Comparison of ENCODE assay signal across 8 mouse cellular contexts in the genomic region with DNA sequence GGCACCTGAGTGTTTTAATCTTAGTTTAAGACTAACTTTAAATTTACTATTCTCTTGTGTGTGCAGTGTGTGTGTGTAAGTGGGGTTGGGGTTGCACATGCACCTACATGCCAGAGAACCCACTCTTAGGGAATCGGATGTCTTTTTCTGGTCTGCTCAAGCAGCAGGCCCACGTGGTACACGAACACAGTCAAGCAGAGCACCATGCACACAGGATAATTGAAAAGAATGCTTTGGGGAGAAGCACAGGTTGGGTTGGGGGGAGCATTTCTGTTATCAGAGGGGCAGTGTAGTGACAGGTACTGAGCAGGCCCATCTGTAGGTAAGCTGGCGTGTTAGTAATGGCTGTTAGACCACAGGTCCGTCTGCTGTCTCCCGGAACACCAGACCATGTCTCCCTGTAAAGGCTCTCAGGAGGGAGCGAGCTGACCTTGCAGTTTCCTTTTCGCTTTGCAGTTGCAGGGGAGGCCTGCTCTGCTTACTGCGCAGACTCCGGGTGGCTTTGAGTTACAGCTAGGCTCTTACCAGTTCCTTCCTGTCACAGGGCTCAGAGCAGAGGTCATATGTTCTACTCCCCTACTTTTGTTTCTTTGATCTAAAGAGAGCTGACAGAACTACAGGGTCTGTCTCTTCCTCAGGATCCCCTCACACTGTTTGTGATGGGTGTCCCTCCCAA. TPM values are rescaled to one million over a fixed set of nuclear protein-coding genes. Genes with fewer than 3 reads are reported as not detected.
DNase-seq lines count a peak whose midpoint lies in the region; ATAC-seq and TF ChIP-seq lines count a peak whose summit lies in the region.

No protein-coding gene starts in this region.

- H3K27me3 ChIP-seq in limb, embryonic 12.5 days = no peaks in the 10 kb centered on the region
- H3K27me3 ChIP-seq in limb, embryonic 10.5 days (ENCODE audit: low read depth, poor library complexity, severe bottlenecking) = no peaks in the 10 kb centered on the region
- H3K27me3 ChIP-seq in liver, embryonic 14.5 days (ENCODE audit: control insufficient read depth, insufficient read depth, low read length) = no peaks in the 10 kb centered on the region

- no peak for TF ChIP-seq CTCF in liver, embryonic 14.5 days (IDR thresholded peaks at IDR 0.05; ENCODE audit: low read depth)

- 0 out of 2 replicates have a peak overlapping the region, but pooled peaks have one; percentile 18 for H3K9ac ChIP-seq in limb, embryonic 12.5 days (replicated peaks)
- no peak overlapping the region for H3K9ac ChIP-seq in liver, embryonic 14.5 days (replicated peaks)

- no peak for TF ChIP-seq EP300 in liver, embryonic 14.5 days (IDR thresholded peaks at IDR 0.05; ENCODE audit: low read depth)

- H3K9me3 ChIP-seq in limb, embryonic 12.5 days = no peaks in the 10 kb centered on the region
- H3K9me3 ChIP-seq in limb, embryonic 10.5 days (replicated peaks) = no peaks in the 10 kb centered on the region
- no peaks in the 10 kb centered on the region for H3K9me3 ChIP-seq in liver, embryonic 14.5 days (ENCODE audit: control insufficient read depth, low read length)

- no peak overlapping the region for H3K4me2 ChIP-seq in limb, embryonic 12.5 days
- no peak overlapping the region for H3K4me2 ChIP-seq in liver, embryonic 14.5 days (ENCODE audit: low read depth)

- no peak for ATAC-seq in limb, embryonic 12.5 days (ENCODE audit: insufficient number of reproducible peaks, insufficient read depth, low FRiP score, low TSS enrichment, low read depth)
- peak; percentile 96 for ATAC-seq in hematopoietic stem cell, adult 5-6 weeks (replicated peaks in 1 of 2; ENCODE audit: insufficient read depth in 1 of 2, low FRiP score in 2 of 2, low TSS enrichment in 1 of 2, low read depth in 1 of 2, poor library complexity in 2 of 2, severe bottlenecking in 2 of 2)
- ATAC-seq in liver, embryonic 14.5 days (ENCODE audit: insufficient read depth) = 0 out of 2 replicates have a peak, but pooled peaks have one; percentile 37

- peaks cover 26% of the 10 kb centered on the region; the same call in 1 of the 2 replicates for H3K36me3 ChIP-seq in limb, embryonic 12.5 days
- H3K36me3 ChIP-seq in limb, embryonic 10.5 days = peaks cover 26% of the 10 kb centered on the region; the same call in 1 of the 2 replicates
- no peaks in the 10 kb centered on the region for H3K36me3 ChIP-seq in liver, embryonic 14.5 days (replicated peaks; ENCODE audit: control insufficient read depth, insufficient read depth, low read depth)

- peaks cover 12% of the 10 kb centered on the region for H3K4me1 ChIP-seq in limb, embryonic 12.5 days (replicated peaks)
- H3K4me1 ChIP-seq in limb, embryonic 10.5 days = peaks cover 16% of the 10 kb centered on the region
- peaks cover 0 to 9% of the 10 kb centered on the region in 2 experiments; a peak in 3 of 4 replicates for H3K4me1 ChIP-seq in liver, embryonic 14.5 days (replicated peaks; ENCODE audit: control insufficient read depth in 2 of 2, insufficient read depth in 2 of 2, low read length in 1 of 2)

- WGBS in limb, embryonic 12.5 days = 64% methylated on average over 10 of the region's 10 CpGs
- WGBS in limb, embryonic 10.5 days = 79% methylated on average over 10 of the region's 10 CpGs
- 51% methylated on average over 10 of the region's 10 CpGs for WGBS in liver, embryonic 14.5 days (ENCODE audit: insufficient replicate concordance)

- no peak for DNase-seq in limb, embryonic 10.5 days (ENCODE audit: low spot score)
- peak; percentile 56 for DNase-seq in brain, adult 2 months (ENCODE audit: low read depth, low spot score)
- DNase-seq in liver, embryonic 14.5 days (ENCODE audit: low read depth in 3 of 3, low spot score in 3 of 3) = peak in 1 of 3 experiments; percentile 14
- DNase-seq in spleen, adult 12 weeks (ENCODE audit: low spot score) = peak; percentile 54
- DNase-seq in urinary bladder, postnatal 14 days (ENCODE audit: low spot score) = no peak
- DNase-seq in testis, postnatal 14 days (ENCODE audit: low spot score) = no peak

- H3K27ac ChIP-seq in limb, embryonic 12.5 days = peak overlapping the region; percentile 35; the same call in 1 of the 2 replicates
- no peak overlapping the region for H3K27ac ChIP-seq in limb, embryonic 10.5 days
- H3K27ac ChIP-seq in liver, embryonic 14.5 days = no peak overlapping the region

- H3K4me3 ChIP-seq in limb, embryonic 12.5 days (replicated peaks) = no peak overlapping the region
- H3K4me3 ChIP-seq in limb, embryonic 10.5 days = no peak overlapping the region
- no peak overlapping the region for H3K4me3 ChIP-seq in liver, embryonic 14.5 days (ENCODE audit: insufficient read depth in 1 of 2, low read depth in 2 of 2, low read length in 2 of 2)

RNA-seq across cellular contexts. Expression of a gene that starts 32.5 kb away (rescaled TPM):
- 12.1 and 13.1 TPM in 2 replicates for polyA plus RNA-seq in limb, embryonic 12.5 days (2016; fragmentation: Nextera tagmentation; extraction: Ambion mirVana)
- 7.9 and 9.1 TPM in 2 replicates for polyA plus RNA-seq in limb, embryonic 10.5 days (2016; fragmentation: Nextera tagmentation; extraction: Ambion mirVana)
- total RNA-seq in hematopoietic stem cell, adult 5-6 weeks (2017) = 32.0 and 47.7 TPM in 2 replicates
- 7.2 and 9.1 TPM in 2 replicates for polyA plus RNA-seq in liver, embryonic 14.5 days (2012; rRNA removed)
- 5.8 and 6.2 TPM in 2 replicates for polyA plus RNA-seq in liver, embryonic 14.5 days (2014; fragmentation: Nextera tagmentation; extraction: Ambion mirVana)

Comparison
In these comparisons a context has a peak if more than half of its experiments do, and no peak if none do; other contexts are left out.
1. DNase-seq: peak in brain, adult 2 months (single experiment) and spleen, adult 12 weeks (single experiment); none in limb, embryonic 10.5 days (single experiment), urinary bladder, postnatal 14 days (single experiment) and testis, postnatal 14 days (single experiment).